Mouse (Mus musculus) liver, adult 2 months (tissue): Measurements from ENCODE around the gene Ifnlr1.

ENCODE experiments used
- CTCF ChIP-seq: fragments of 200-500 bp; IDR thresholded peaks from 2 replicates; pipeline ENCODE4 v1.5.1; 2011; ENCODE audit warnings: low read depth, low read length, control low read depth
- POLR2A ChIP-seq: fragments of 200-500 bp; IDR thresholded peaks from 2 replicates; pipeline ENCODE4 v1.6.1; 2011; ENCODE audit warnings: low read length, control low read depth; ENCODE audit not compliant: insufficient read depth; ENCODE audit errors: extremely low read depth

- TF ChIP-seq CTCF (no peak), POLR2A (no peak)
These were observed 6.8 kb upstream of the Ifnlr1 start for GRCm38 (mm10) chr4:135679316-135679715.
